Mouse (Mus musculus) forebrain, embryonic 16.5 days (tissue): ENCODE results near the gene Zfp185. TPM values are rescaled to one million over a fixed set of nuclear protein-coding genes. Genes with fewer than 3 reads are reported as not detected.
A peak's percentile ranks its signal among the peaks of the same experiment; 100 is the strongest.

ENCODE experiments used
- microRNA counts: library from miRNA; unstranded; fragments of <30 nt; microRNA quantifications from one replicate; lab custom pipeline; 2016
- microRNA-seq: library from miRNA; unstranded; fragments of <30 nt; microRNA quantifications from one replicate; pipeline ENCODE4, GENCODE M21; 2017
- polyA plus RNA-seq: library from polyadenylated mRNA; unstranded; fragments of >200 nt; fragmentation: Nextera tagmentation; extraction: Ambion mirVana; gene quantifications from 2 replicates; pipeline ENCODE4 v1.2.1, GENCODE M21; 2015

The Zfp185 gene
- polyA plus RNA-seq, 1 experiment from 2014 or later, result 0.96 TPM

MicroRNAs within 50 kb of the gene (microRNA counts, 519-probe panel; counts per million panel counts)
- microRNA mmu-miR-2137 (lab: Ali Mortazavi, UCI), result 1,617 counts per million, percentile 15 among the panel's probes with 10 or more counts

Small RNAs within 50 kb of the gene (microRNA-seq; reads per million reads assigned to microRNA genes)
- gene Mir2137, result 1.5 reads per million

Other genes with a start within 250 kb of the Zfp185 start
- gene Gabrq, start 162.2 kb upstream of the Zfp185 start, polyA plus RNA-seq, result 1.4 and 2.5 TPM in 2 replicates
- 73.5 and 78.3 TPM in 2 replicates for gene Cetn2, start 68.9 kb upstream of the Zfp185 start, polyA plus RNA-seq
- gene Nsdhl, start 68.8 kb upstream of the Zfp185 start, polyA plus RNA-seq, result 39.3 and 41.2 TPM in 2 replicates
- 0.22 TPM in 1 of 2 replicates, not detected in the other for gene Pnma5, start 49.8 kb downstream of the Zfp185 start, polyA plus RNA-seq
- 2.5 and 3.0 TPM in 2 replicates for gene Pnma3, start 77.4 kb downstream of the Zfp185 start, polyA plus RNA-seq
- gene Xlr4a, start 95.1 kb downstream of the Zfp185 start, polyA plus RNA-seq, result 0.71 TPM in 1 of 2 replicates, not detected in the other
- 2.3 and 4.3 TPM in 2 replicates for gene Xlr3a, start 109.8 kb downstream of the Zfp185 start, polyA plus RNA-seq
- gene Gm14685, start 129.7 kb downstream of the Zfp185 start, polyA plus RNA-seq, result 0.72 and 0.76 TPM in 2 replicates
- not detected in 2 replicates for gene Xlr5b, start 161.5 kb downstream of the Zfp185 start, polyA plus RNA-seq
- gene DXBay18, start 162.1 kb downstream of the Zfp185 start, polyA plus RNA-seq, result 0.86 TPM in 1 of 2 replicates, not detected in the other
- gene Spin2d, start 189.7 kb downstream of the Zfp185 start, polyA plus RNA-seq, result not detected in 2 replicates
- 12.2 and 13.6 TPM in 2 replicates for gene Xlr3b, start 204.9 kb downstream of the Zfp185 start, polyA plus RNA-seq
- gene Xlr4b, start 227.0 kb downstream of the Zfp185 start, polyA plus RNA-seq, result 0.46 and 0.55 TPM in 2 replicates
- 25.5 and 26.4 TPM in 2 replicates for gene F8a, start 241.0 kb downstream of the Zfp185 start, polyA plus RNA-seq